ENCODE assay signal across 9 mouse cellular contexts in genomic region chr12:76255499-76255875, GRCm38 (mm10). TPM values are rescaled to one million over a fixed set of nuclear protein-coding genes. Genes with fewer than 3 reads are reported as not detected.
DNase-seq lines count a peak whose midpoint lies in the region; ATAC-seq and TF ChIP-seq lines count a peak whose summit lies in the region.
"Had no signal": no experiment of that assay in that cellular context is flagged by ENCODE, and none has a peak within 500 bp of the region (broad histone marks: within the 10 kb centered on the region; RNA-seq: fewer than 3 reads in every experiment).

No protein-coding gene starts in this region.

- WGBS in heart, adult 2 months: under 1% methylated on average over 11 of the region's 11 CpGs
- 0% methylated on average over 11 of the region's 11 CpGs for WGBS in heart, embryonic 16.5 days
- 0% methylated on average over 11 of the region's 11 CpGs for WGBS in limb, embryonic 14.5 days
- WGBS in neural tube, embryonic 12.5 days: under 1% methylated on average over 11 of the region's 11 CpGs

- peak overlapping the region; percentile 86 for H3K27ac ChIP-seq in heart, adult 2 months
- H3K27ac ChIP-seq in MEL (ENCODE audit: control insufficient read depth, low read depth, low read length): peak overlapping the region; percentile 75
- H3K27ac ChIP-seq in heart, embryonic 16.5 days (ENCODE audit: low read length): peak overlapping the region; percentile 84
- peak overlapping the region; percentile 75 for H3K27ac ChIP-seq in limb, embryonic 14.5 days (replicated peaks; ENCODE audit: low read depth, low read length)
- H3K27ac ChIP-seq in neural tube, embryonic 12.5 days: no peak overlapping the region

- H3K27me3 ChIP-seq in heart, adult 2 months (ENCODE audit: control insufficient read depth, insufficient read depth, low read length): no peaks in the 10 kb centered on the region
- H3K27me3 ChIP-seq in MEL (ENCODE audit: control insufficient read depth in 1 of 2, insufficient read depth in 2 of 2, low read length in 2 of 2): no peaks in the 10 kb centered on the region
- H3K27me3 ChIP-seq in heart, embryonic 16.5 days (ENCODE audit: control insufficient read depth, insufficient read depth, low read length): no peaks in the 10 kb centered on the region
- H3K27me3 ChIP-seq in limb, embryonic 14.5 days (ENCODE audit: control insufficient read depth, insufficient read depth, low read length): no peaks in the 10 kb centered on the region
- H3K27me3 ChIP-seq in neural tube, embryonic 12.5 days (replicated peaks): 0 out of 2 replicates have a peak, but pooled peaks cover 4% of the 10 kb centered on the region

- H3K9me3 ChIP-seq in MEL (replicated peaks; ENCODE audit: insufficient read depth, low read length): no peaks in the 10 kb centered on the region
- no peaks in the 10 kb centered on the region for H3K9me3 ChIP-seq in heart, embryonic 16.5 days (replicated peaks; ENCODE audit: control insufficient read depth, low read length)
- H3K9me3 ChIP-seq in limb, embryonic 14.5 days (ENCODE audit: control insufficient read depth, low read length): no peaks in the 10 kb centered on the region
- H3K9me3 ChIP-seq in neural tube, embryonic 12.5 days: no peaks in the 10 kb centered on the region

- H3K4me2 ChIP-seq in heart, embryonic 16.5 days (ENCODE audit: low read depth, low read length): peak overlapping the region; percentile 91
- H3K4me2 ChIP-seq in limb, embryonic 14.5 days (replicated peaks; ENCODE audit: low read depth, low read length, severe bottlenecking): peak overlapping the region; percentile 94
- peak overlapping the region; percentile 93 for H3K4me2 ChIP-seq in neural tube, embryonic 12.5 days (replicated peaks)

- H3K36me3 ChIP-seq in heart, adult 2 months (ENCODE audit: control insufficient read depth, insufficient read depth, low read length): no peaks in the 10 kb centered on the region
- peaks cover 6 to 34% of the 10 kb centered on the region in 2 experiments for H3K36me3 ChIP-seq in MEL (ENCODE audit: control insufficient read depth in 1 of 2, insufficient read depth in 2 of 2, low read length in 2 of 2)
- no peaks in the 10 kb centered on the region for H3K36me3 ChIP-seq in heart, embryonic 16.5 days (ENCODE audit: control insufficient read depth, insufficient read depth)
- no peaks in the 10 kb centered on the region for H3K36me3 ChIP-seq in limb, embryonic 14.5 days (ENCODE audit: control insufficient read depth, insufficient read depth, low read length)
- no peaks in the 10 kb centered on the region for H3K36me3 ChIP-seq in neural tube, embryonic 12.5 days

- peak; percentile 8 for ATAC-seq in heart, embryonic 16.5 days (replicated peaks; ENCODE audit: extremely low read depth, insufficient read depth, low FRiP score)
- ATAC-seq in limb, embryonic 14.5 days (ENCODE audit: low FRiP score, low read depth): no peak
- no peak for ATAC-seq in neural tube, embryonic 12.5 days (ENCODE audit: low FRiP score, low read depth)

- peak overlapping the region; percentile 61 for H3K9ac ChIP-seq in heart, adult 2 months (ENCODE audit: low read depth, low read length)
- peak overlapping the region; percentile 92 for H3K9ac ChIP-seq in MEL (ENCODE audit: control insufficient read depth, low read depth, low read length, poor library complexity, severe bottlenecking)
- peak overlapping the region; percentile 79 for H3K9ac ChIP-seq in heart, embryonic 16.5 days (ENCODE audit: low read length)
- H3K9ac ChIP-seq in limb, embryonic 14.5 days (ENCODE audit: low read depth, low read length, severe bottlenecking): peak overlapping the region; percentile 70
- peak overlapping the region; percentile 67 for H3K9ac ChIP-seq in neural tube, embryonic 12.5 days

- peaks cover 4% of the 10 kb centered on the region for H3K4me1 ChIP-seq in heart, adult 2 months (ENCODE audit: control insufficient read depth, insufficient read depth, low read length)
- H3K4me1 ChIP-seq in MEL (ENCODE audit: control insufficient read depth in 1 of 2, insufficient read depth in 2 of 2, low read length in 2 of 2): peaks cover 9 to 17% of the 10 kb centered on the region in 2 experiments
- peaks cover 10% of the 10 kb centered on the region for H3K4me1 ChIP-seq in heart, embryonic 16.5 days (ENCODE audit: control insufficient read depth, insufficient read depth, low read length)
- H3K4me1 ChIP-seq in limb, embryonic 14.5 days (ENCODE audit: control insufficient read depth, insufficient read depth, low read length): peaks cover 11% of the 10 kb centered on the region; the same call in 1 of the 2 replicates
- H3K4me1 ChIP-seq in neural tube, embryonic 12.5 days: peaks cover 11% of the 10 kb centered on the region; the same call in 1 of the 2 replicates

- DNase-seq in heart, adult 2 months: no peak
- DNase-seq in heart, adult 18-20 months: no peak
- no peak for DNase-seq in MEL (ENCODE audit: low read depth, low spot score)
- DNase-seq in limb, embryonic 14.5 days (ENCODE audit: low spot score): peak; percentile 42
- DNase-seq in frontal cortex, adult 2 months (ENCODE audit: extremely low spot score in 1 of 2, low spot score in 1 of 2): no peak
- no peak for DNase-seq in layer of hippocampus, postnatal 14 days (ENCODE audit: low spot score in 2 of 2)

- no peak for TF ChIP-seq CTCF in heart, adult 2 months (IDR thresholded peaks at IDR 0.05)
- no peak for TF ChIP-seq CTCF in MEL (IDR thresholded peaks at IDR 0.05 in 2 of 3, conservative IDR thresholded peaks at IDR 0.05 in 1 of 3; ENCODE audit: control insufficient read depth in 1 of 3, insufficient read depth in 1 of 3, low read depth in 2 of 3, low read length in 3 of 3, poor library complexity in 1 of 3, severe bottlenecking in 1 of 3)

- no peaks in the 10 kb centered on the region for H3K79me2 ChIP-seq in heart, adult 2 months (replicated peaks; ENCODE audit: control insufficient read depth, insufficient read depth, low read length)
- H3K79me2 ChIP-seq in MEL (ENCODE audit: control insufficient read depth, insufficient read depth, low read length, poor library complexity): peaks cover 44% of the 10 kb centered on the region

- intact Hi-C loops in heart, adult 2 months (cut with DNase I): no loop called here

- no peak for TF ChIP-seq EP300 in heart, adult 2 months (IDR thresholded peaks at IDR 0.05; ENCODE audit: insufficient read depth, low read depth, low read length)
- no peak for TF ChIP-seq EP300 in MEL (IDR thresholded peaks at IDR 0.05; ENCODE audit: low read depth in 1 of 2, low read length in 2 of 2)

- H3K4me3 ChIP-seq in heart, adult 2 months: peak overlapping the region; percentile 87
- H3K4me3 ChIP-seq in MEL (ENCODE audit: control insufficient read depth in 1 of 2, insufficient read depth in 1 of 2, low read depth in 2 of 2, low read length in 2 of 2): peak overlapping the region; percentile 55 to 89
- peak overlapping the region; percentile 73 for H3K4me3 ChIP-seq in heart, embryonic 16.5 days (ENCODE audit: low read length)
- H3K4me3 ChIP-seq in limb, embryonic 14.5 days (replicated peaks; ENCODE audit: low read length): peak overlapping the region; percentile 64
- peak overlapping the region; percentile 53 for H3K4me3 ChIP-seq in neural tube, embryonic 12.5 days

- TF ChIP-seq POLR2A in heart, adult 2 months (IDR thresholded peaks at IDR 0.05; ENCODE audit: insufficient read depth, low read depth, low read length): no peak
- TF ChIP-seq POLR2A in MEL (IDR thresholded peaks at IDR 0.05; ENCODE audit: control insufficient read depth in 1 of 2, insufficient read depth in 1 of 2, low read depth in 1 of 2, low read length in 2 of 2, poor library complexity in 1 of 2): no peak; a peak in 1 of 4 replicates
- TF ChIP-seq POLR2A in limb, embryonic 14.5 days (IDR thresholded peaks at IDR 0.05; ENCODE audit: borderline replicate concordance, extremely low read depth, insufficient read depth, insufficient read length): no peak

- TF ChIP-seq RAD21 in MEL (IDR thresholded peaks at IDR 0.05; ENCODE audit: low read depth, low read length): no peak

TF ChIP-seq in MEL, 35 proteins besides CTCF, POLR2A, EP300 and RAD21:
- no peak for TF ChIP-seq KAT2A (conservative IDR thresholded peaks at IDR 0.05; ENCODE audit: low read depth, low read length)
- TF ChIP-seq TBP (IDR thresholded peaks at IDR 0.05; ENCODE audit: low read depth, low read length): no peak
- TF ChIP-seq POLR2AphosphoS2 (IDR thresholded peaks at IDR 0.05; ENCODE audit: low read length): no peak
- no peak for TF ChIP-seq TAL1 (IDR thresholded peaks at IDR 0.05; ENCODE audit: low read length)

RNA-seq across cellular contexts. Expression of gene Mthfd1, which starts 0.4 kb away (rescaled TPM):
- 10 to 100 TPM; 27.4 to 30.2 TPM for total RNA-seq in heart, adult 2 months (2021)
- 16.9 and 25.6 TPM in 2 replicates for polyA plus RNA-seq in heart, adult 2 months (2012; rRNA removed)
- 10 to 100 TPM; 25.6 to 27.9 TPM for total RNA-seq in heart, adult 18-20 months (2021)
- total RNA-seq in MEL (2012; rRNA removed): 217 and 231 TPM in 2 replicates
- polyA plus RNA-seq in MEL (2012; ENCODE audit: insufficient read depth in 1 of 2, insufficient read length in 2 of 2, low read depth in 1 of 2, low replicate concordance in 2 of 2, missing spikeins in 1 of 2): 100 to 1,000 TPM in 1 of 2 experiments, not detected in 1; 208 TPM
- polyA plus RNA-seq in heart, embryonic 16.5 days (2015; fragmentation: Nextera tagmentation; extraction: Ambion mirVana): 45.8 and 47.4 TPM in 2 replicates
- polyA plus RNA-seq in limb, embryonic 14.5 days (2012; rRNA removed): 37.0 and 49.5 TPM in 2 replicates
- polyA plus RNA-seq in limb, embryonic 14.5 days (2014; fragmentation: Nextera tagmentation; extraction: Ambion mirVana): 61.8 and 62.7 TPM in 2 replicates
- polyA plus RNA-seq in neural tube, embryonic 12.5 days (2016; fragmentation: Nextera tagmentation; extraction: Ambion mirVana): 39.9 and 40.2 TPM in 2 replicates
- polyA plus RNA-seq in frontal cortex, adult 2 months (2012; rRNA removed): 33.9 and 34.3 TPM in 2 replicates
- total RNA-seq in layer of hippocampus, postnatal 14 days (2021): 10 to 100 TPM; 41.8 to 44.0 TPM

RNA-seq across cellular contexts. Expression of gene Tex21, which starts 8.9 kb away (rescaled TPM):
- total RNA-seq in heart, adult 2 months (2021): not detected
- not detected in 2 replicates for polyA plus RNA-seq in heart, adult 2 months (2012; rRNA removed)
- total RNA-seq in heart, adult 18-20 months (2021): not detected
- total RNA-seq in MEL (2012; rRNA removed): 5.0 and 6.7 TPM in 2 replicates
- 1 to 10 TPM in 1 of 2 experiments, not detected in 1; 4.4 TPM for polyA plus RNA-seq in MEL (2012; ENCODE audit: insufficient read depth in 1 of 2, insufficient read length in 2 of 2, low read depth in 1 of 2, low replicate concordance in 2 of 2, missing spikeins in 1 of 2)
- not detected in 2 replicates for polyA plus RNA-seq in heart, embryonic 16.5 days (2015; fragmentation: Nextera tagmentation; extraction: Ambion mirVana)
- 0.06 TPM in 1 of 2 replicates, not detected in the other for polyA plus RNA-seq in limb, embryonic 14.5 days (2012; rRNA removed)
- 0.12 and 0.19 TPM in 2 replicates for polyA plus RNA-seq in limb, embryonic 14.5 days (2014; fragmentation: Nextera tagmentation; extraction: Ambion mirVana)
- polyA plus RNA-seq in neural tube, embryonic 12.5 days (2016; fragmentation: Nextera tagmentation; extraction: Ambion mirVana): not detected in 2 replicates
- not detected in 2 replicates for polyA plus RNA-seq in frontal cortex, adult 2 months (2012; rRNA removed)
- total RNA-seq in layer of hippocampus, postnatal 14 days (2021): not detected
- total RNA-seq: left cerebral cortex, postnatal 10 days had no signal
